Mouse (Mus musculus) limb, embryonic 12.5 days (tissue): ENCODE data around the gene Apoh. TPM values are rescaled to one million over a fixed set of nuclear protein-coding genes. Genes with fewer than 3 reads are reported as not detected.

Experiments used
- polyA plus RNA-seq: library from polyadenylated mRNA; unstranded; fragments of >200 nt; fragmentation: Nextera tagmentation; extraction: Ambion mirVana; gene quantifications from 2 replicates; pipeline ENCODE4 v1.2.1, GENCODE M21; 2016

Apoh gene
- polyA plus RNA-seq, 1 experiment from 2014 or later = not detected

Other genes with a start within 250 kb of the Apoh start
- gene Prkca, start 574 bp downstream of the Apoh start, polyA plus RNA-seq = 7.8 and 9.1 TPM in 2 replicates
- 14.3 and 17.8 TPM in 2 replicates for gene Cep112, start 81.8 kb downstream of the Apoh start, polyA plus RNA-seq